Mouse (Mus musculus): ENCODE measurements around the gene Racgap1. TPM values are rescaled to one million over a fixed set of nuclear protein-coding genes. Genes with fewer than 3 reads are reported as not detected.

Gene Racgap1
- total RNA-seq, 2 experiments from 2014 or later = 40.5 to 43.4 TPM

GRCm38 (mm10) chr15:99622063-99622462, 29.4 kb downstream of the Racgap1 start:
- no peak for DNase-seq (ENCODE audit: low spot score in 2 of 2)

GRCm38 (mm10) chr15:99619821-99620220, 31.6 kb downstream of the Racgap1 start:
- DNase-seq (ENCODE audit: low spot score in 2 of 2) = no peak

- DNase-seq (ENCODE audit: low spot score in 2 of 2) = no peak
These were observed 32.9 kb downstream of the Racgap1 start for GRCm38 (mm10) chr15:99618595-99618994.

GRCm38 (mm10) chr15:99615246-99615645, 36.2 kb downstream of the Racgap1 start:
- no peak for DNase-seq (ENCODE audit: low spot score in 2 of 2)

- peak in 1 of 2 experiments; percentile 59 for DNase-seq (ENCODE audit: low spot score in 2 of 2)
These were observed 36.7 kb downstream of the Racgap1 start for GRCm38 (mm10) chr15:99614753-99615152.

GRCm38 (mm10) chr15:99614273-99614672, 37.2 kb downstream of the Racgap1 start:
- no peak for DNase-seq (ENCODE audit: low spot score in 2 of 2)

GRCm38 (mm10) chr15:99611563-99611962, 39.9 kb downstream of the Racgap1 start:
- no peak for DNase-seq (ENCODE audit: low spot score in 2 of 2)

GRCm38 (mm10) chr15:99608382-99609125, 42.9 kb downstream of the Racgap1 start:
- no peak for DNase-seq (ENCODE audit: low spot score in 2 of 2)

GRCm38 (mm10) chr15:99607388-99608113, 43.9 kb downstream of the Racgap1 start:
- no peak for DNase-seq (ENCODE audit: low spot score in 2 of 2)

GRCm38 (mm10) chr15:99606515-99606914, 44.9 kb downstream of the Racgap1 start:
- DNase-seq (ENCODE audit: low spot score in 2 of 2) = no peak

GRCm38 (mm10) chr15:99605595-99605994, 45.9 kb downstream of the Racgap1 start:
- no peak for DNase-seq (ENCODE audit: low spot score in 2 of 2)

- DNase-seq (ENCODE audit: low spot score in 2 of 2) = no peak
These were observed 48.2 kb downstream of the Racgap1 start for GRCm38 (mm10) chr15:99603216-99603615.

GRCm38 (mm10) chr15:99602206-99602820, 49.1 kb downstream of the Racgap1 start:
- no peak for DNase-seq (ENCODE audit: low spot score in 2 of 2)

- no peak for DNase-seq (ENCODE audit: low spot score in 2 of 2)
These were observed 49.7 kb downstream of the Racgap1 start for GRCm38 (mm10) chr15:99601823-99602120.

GRCm38 (mm10) chr15:99600986-99601822, 50.3 kb downstream of the Racgap1 start, which contains the start of gene Aqp6:
TSS of gene Aqp6 (plus strand) at chr15:99601400.
- DNase-seq (ENCODE audit: low spot score in 2 of 2) = no peak

- no peak for DNase-seq (ENCODE audit: low spot score in 2 of 2)
These were observed 52.0 kb downstream of the Racgap1 start for GRCm38 (mm10) chr15:99599245-99600070.

GRCm38 (mm10) chr15:99597596-99597995, 53.9 kb downstream of the Racgap1 start:
- no peak for DNase-seq (ENCODE audit: low spot score in 2 of 2)

- DNase-seq (ENCODE audit: low spot score in 2 of 2) = no peak
These were observed 54.6 kb downstream of the Racgap1 start for GRCm38 (mm10) chr15:99596841-99597240.

- DNase-seq (ENCODE audit: low spot score in 2 of 2) = peak; percentile 75 to 82
These were observed 55.3 kb downstream of the Racgap1 start for GRCm38 (mm10) chr15:99596056-99596687.

- peak in 1 of 2 experiments; percentile 13 for DNase-seq (ENCODE audit: low spot score in 2 of 2)
These were observed 56.5 kb downstream of the Racgap1 start for GRCm38 (mm10) chr15:99594951-99595350.
